Mouse (Mus musculus) midbrain, embryonic 14.5 days (tissue): ENCODE results near the gene Snrnp70. TPM values are rescaled to one million over a fixed set of nuclear protein-coding genes. Genes with fewer than 3 reads are reported as not detected.

Experiments
- ATAC-seq: fragments of 200-750 bp; cut with Nextera tagmentation; 2 replicates; pipeline ENCODE4 v1.8.0; 2017; ENCODE audit warnings: moderate number of reproducible peaks, moderate library complexity; ENCODE audit not compliant: low FRiP score, low TSS enrichment
- DNase-seq: peaks from one replicate; pipeline ENCODE4 v3.0.0-alpha.2; 2015
- H3K27ac ChIP-seq: fragments of 300-500 bp; sonication (generic); replicated peaks from 2 replicates; pipeline ENCODE4 v1.5.1; 2014; ENCODE audit warnings: mild to moderate bottlenecking, low read depth, low read length, moderate library complexity
- H3K27me3 ChIP-seq: fragments of 300-500 bp; sonication (generic); 2 replicates; pipeline ENCODE4 v1.6.1; 2014; ENCODE audit warnings: low read length, control low read depth, mixed read lengths; ENCODE audit not compliant: control insufficient read depth, insufficient read depth
- H3K36me3 ChIP-seq: fragments of 300-500 bp; sonication (generic); 2 replicates; pipeline ENCODE4 v1.6.1; 2014; ENCODE audit warnings: low read length, control low read depth; ENCODE audit not compliant: control insufficient read depth, insufficient read depth
- H3K4me1 ChIP-seq: fragments of 300-500 bp; sonication (generic); 2 replicates; pipeline ENCODE4 v1.6.1; 2014; ENCODE audit warnings: mild to moderate bottlenecking, antibody characterized with exemption, low read length, control low read depth; ENCODE audit not compliant: control insufficient read depth, insufficient read depth
- H3K4me2 ChIP-seq: fragments of 300-500 bp; sonication (generic); 2 replicates; pipeline ENCODE4 v1.6.1; 2014; ENCODE audit warnings: mild to moderate bottlenecking, low read length, moderate library complexity
- H3K4me3 ChIP-seq: fragments of 300-500 bp; sonication (generic); replicated peaks from 2 replicates; pipeline ENCODE4 v1.5.1; 2014; ENCODE audit warnings: low read depth, low read length
- H3K9ac ChIP-seq: fragments of 300-500 bp; sonication (generic); replicated peaks from 2 replicates; pipeline ENCODE4 v1.6.1; 2014; ENCODE audit warnings: mild to moderate bottlenecking, low read length, moderate library complexity
- H3K9me3 ChIP-seq: fragments of 300-500 bp; sonication (generic); 2 replicates; pipeline ENCODE4 v1.6.1; 2016; ENCODE audit warnings: low read length, control low read depth, mixed read lengths; ENCODE audit not compliant: control insufficient read depth
- WGBS: fragments of 180-500 bp; shearing (Covaris S2); extraction: QIAGEN DNeasy Blood & Tissue Kit; methylation state at CpG from one replicate; pipeline ENCODE4 v1.1.7; 2014; 5-methylcytosine and 5-hydroxymethylcytosine counted together
- polyA plus RNA-seq: library from polyadenylated mRNA; unstranded; fragments of >200 nt; fragmentation: Nextera tagmentation; extraction: Ambion mirVana; gene quantifications from 2 replicates; pipeline ENCODE4 v1.2.1, GENCODE M21; 2014

Snrnp70 gene
- polyA plus RNA-seq, 1 experiment from 2014 or later: 80.6 TPM

- peaks cover 40% of the 10 kb centered on the region for H3K4me1 ChIP-seq
- peak; percentile 92 for ATAC-seq
- H3K27me3 ChIP-seq: peaks cover 16% of the 10 kb centered on the region
- H3K9me3 ChIP-seq: no peaks in the 10 kb centered on the region
- H3K9ac ChIP-seq: peak overlapping the region; percentile 80
- peak; percentile 98 for DNase-seq
- H3K4me3 ChIP-seq: peak overlapping the region; percentile 83
- H3K27ac ChIP-seq: peak overlapping the region; percentile 81
- under 1% methylated on average over 70 of the region's 70 CpGs for WGBS
- H3K4me2 ChIP-seq: peak overlapping the region; percentile 89
- H3K36me3 ChIP-seq: peaks cover 3% of the 10 kb centered on the region; the same call in 1 of the 2 replicates
These were observed 28.3 kb downstream of the Snrnp70 start for GRCm38 (mm10) chr7:45367020-45367880.

GRCm38 (mm10) chr7:45366652-45367019 is 28.9 kb downstream of the Snrnp70 start, which contains the start of gene Ppfia3:
Gene Ppfia3, minus strand, starts transcription at chr7:45367019.
- WGBS: 2% methylated on average over 23 of the region's 26 CpGs
- H3K27ac ChIP-seq: peak within 1 kb of the TSS; percentile 81
- peak; percentile 54; the same call in 1 of the 2 replicates for ATAC-seq

GRCm38 (mm10) chr7:45365742-45366651 is 29.5 kb downstream of the Snrnp70 start:
- Histone ChIP-seq H3K9me3 (no peaks in the 10 kb centered on the region), H3K4me3 (peak overlapping the region; percentile 83), H3K27me3 (peaks cover 16% of the 10 kb centered on the region), H3K4me2 (peak overlapping the region; percentile 89), H3K27ac (peak overlapping the region; percentile 81), H3K9ac (peak overlapping the region; percentile 80), H3K36me3 (no peaks in the 10 kb centered on the region), H3K4me1 (peaks cover 52% of the 10 kb centered on the region)
- DNase-seq (peak; percentile 67), ATAC-seq (no peak)
- WGBS: 3% methylated on average over 35 of the region's 35 CpGs

More at GRCm38 (mm10) chr7:45366652-45367019, 28.9 kb downstream of the Snrnp70 start, which contains the start of gene Ppfia3:
- Histone ChIP-seq H3K27me3 (peaks cover 16% of the 10 kb centered on the region), H3K4me1 (peaks cover 46% of the 10 kb centered on the region), H3K9ac (peak within 1 kb of the TSS; percentile 80), H3K4me2 (peak within 1 kb of the TSS; percentile 89), H3K4me3 (peak within 1 kb of the TSS; percentile 83), H3K36me3 (no peaks in the 10 kb centered on the region), H3K9me3 (no peaks in the 10 kb centered on the region)
- DNase-seq: peak; percentile 84

GRCm38 (mm10) chr7:45363983-45364382 is 31.6 kb downstream of the Snrnp70 start:
- Histone ChIP-seq H3K4me2 (no peak overlapping the region), H3K9ac (no peak overlapping the region), H3K36me3 (peaks cover 7% of the 10 kb centered on the region; the same call in 1 of the 2 replicates), H3K4me3 (no peak overlapping the region), H3K9me3 (no peaks in the 10 kb centered on the region), H3K27me3 (peaks cover 5% of the 10 kb centered on the region), H3K27ac (no peak overlapping the region), H3K4me1 (peaks cover 41% of the 10 kb centered on the region)
- 89% methylated on average over 2 of the region's 2 CpGs for WGBS
- ATAC-seq (no peak), DNase-seq (no peak)

GRCm38 (mm10) chr7:45362801-45363200 is 32.7 kb downstream of the Snrnp70 start:
- H3K4me1 ChIP-seq: peaks cover 35% of the 10 kb centered on the region
- ATAC-seq: no peak
- peak; percentile 61 for DNase-seq
- H3K9ac ChIP-seq: no peak overlapping the region
- H3K27ac ChIP-seq: no peak overlapping the region
- WGBS: 6% methylated on average over 13 of the region's 13 CpGs
- no peak overlapping the region; the same call in 1 of the 2 replicates for H3K4me3 ChIP-seq
- peaks cover 16% of the 10 kb centered on the region for H3K36me3 ChIP-seq
- H3K27me3 ChIP-seq: no peaks in the 10 kb centered on the region
- H3K4me2 ChIP-seq: 0 out of 2 replicates have a peak overlapping the region, but pooled peaks have one; percentile 87
- H3K9me3 ChIP-seq: no peaks in the 10 kb centered on the region

- Histone ChIP-seq H3K9ac (peak overlapping the region; percentile 61), H3K27me3 (no peaks in the 10 kb centered on the region), H3K4me2 (peak overlapping the region; percentile 87), H3K4me3 (peak overlapping the region; percentile 44), H3K9me3 (no peaks in the 10 kb centered on the region), H3K36me3 (peaks cover 31% of the 10 kb centered on the region), H3K27ac (peak overlapping the region; percentile 77), H3K4me1 (peaks cover 33% of the 10 kb centered on the region)
- WGBS: under 1% methylated on average over 43 of the region's 43 CpGs
- ATAC-seq (peak; percentile 87), DNase-seq (peak; percentile 93)
These were observed 34.2 kb downstream of the Snrnp70 start for GRCm38 (mm10) chr7:45361243-45361804.

- WGBS: 56% methylated on average over 18 of the region's 18 CpGs
- Histone ChIP-seq H3K9me3 (no peaks in the 10 kb centered on the region), H3K27me3 (no peaks in the 10 kb centered on the region), H3K4me1 (peaks cover 29% of the 10 kb centered on the region), H3K27ac (no peak overlapping the region), H3K9ac (no peak overlapping the region), H3K36me3 (peaks cover 39% of the 10 kb centered on the region), H3K4me3 (no peak overlapping the region; the same call in 1 of the 2 replicates), H3K4me2 (peak overlapping the region; percentile 87)
- peak; percentile 12; the same call in 1 of the 2 replicates for ATAC-seq
- no peak for DNase-seq
These were observed 35.0 kb downstream of the Snrnp70 start for GRCm38 (mm10) chr7:45360404-45361125.
